Mouse (Mus musculus) layer of hippocampus, adult 11-12 months (tissue): ENCODE measurements around the gene Btaf1.

Experiments
- DNase-seq: peaks from one replicate; pipeline ENCODE4 v3.0.0; 2022; ENCODE audit warnings: low spot score

Btaf1 gene

DNA sequence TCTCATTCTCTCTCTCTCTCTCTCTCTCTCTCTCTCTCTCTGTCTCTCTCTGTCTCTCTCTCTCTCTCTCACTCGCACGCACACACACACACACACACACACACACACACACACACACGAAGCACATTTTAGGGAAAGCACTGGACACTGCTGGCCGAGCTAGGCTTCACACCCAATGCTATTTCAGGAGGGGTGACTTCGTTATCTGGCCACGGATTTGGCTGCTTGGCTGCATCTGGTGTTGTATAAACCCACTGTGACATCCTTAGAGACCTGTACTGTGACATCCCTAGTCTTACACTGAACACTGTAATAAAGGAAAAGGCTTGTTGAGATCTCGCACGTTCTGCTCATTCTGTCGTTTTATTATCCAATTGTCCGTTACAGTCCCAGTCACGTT is 95.1 kb downstream of the Btaf1 start:
- DNase-seq, result no peak

DNA sequence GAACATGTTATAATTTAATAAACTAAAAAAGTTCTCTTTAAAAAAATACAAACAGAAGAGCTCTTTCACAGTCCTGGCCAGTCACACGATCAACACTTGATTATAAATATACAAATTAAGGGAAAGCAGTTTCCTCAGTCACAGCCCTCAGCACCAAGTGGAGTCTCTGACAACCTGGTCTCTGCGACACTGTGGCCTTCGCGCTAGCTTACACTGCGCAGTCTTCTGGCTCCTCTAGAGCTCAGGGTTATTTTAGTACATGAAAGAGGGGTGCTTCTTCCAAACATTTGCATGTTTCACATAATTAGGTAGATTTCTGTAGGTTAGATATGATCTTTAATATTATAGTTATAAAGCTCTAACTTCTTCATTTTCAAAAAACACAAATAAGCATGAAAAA is 96.3 kb downstream of the Btaf1 start:
- no peak for DNase-seq

DNA sequence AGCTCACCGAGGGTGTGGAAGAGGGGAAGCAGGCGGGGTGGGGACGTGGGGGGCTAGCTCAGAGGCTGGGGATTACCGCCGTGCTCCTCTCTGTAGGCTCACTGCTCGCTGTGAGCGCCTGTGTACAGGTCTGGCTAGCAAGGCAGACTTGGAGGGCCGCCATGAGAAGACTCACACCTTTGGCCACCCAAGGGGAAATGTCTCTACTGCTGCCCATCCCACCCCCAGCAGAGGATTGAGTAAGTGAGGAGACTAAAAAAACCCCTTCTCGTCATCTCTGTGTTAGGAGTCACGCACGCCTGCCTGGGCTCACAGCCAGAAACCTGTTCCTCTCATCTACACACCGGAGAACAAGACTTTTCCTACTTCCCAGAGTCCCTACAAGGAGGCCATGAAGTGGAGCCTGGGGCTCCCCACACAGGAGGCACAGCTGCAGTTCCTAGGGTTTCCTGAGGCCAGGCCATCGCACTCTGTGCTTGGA is 100.0 kb downstream of the Btaf1 start:
- no peak for DNase-seq

DNA sequence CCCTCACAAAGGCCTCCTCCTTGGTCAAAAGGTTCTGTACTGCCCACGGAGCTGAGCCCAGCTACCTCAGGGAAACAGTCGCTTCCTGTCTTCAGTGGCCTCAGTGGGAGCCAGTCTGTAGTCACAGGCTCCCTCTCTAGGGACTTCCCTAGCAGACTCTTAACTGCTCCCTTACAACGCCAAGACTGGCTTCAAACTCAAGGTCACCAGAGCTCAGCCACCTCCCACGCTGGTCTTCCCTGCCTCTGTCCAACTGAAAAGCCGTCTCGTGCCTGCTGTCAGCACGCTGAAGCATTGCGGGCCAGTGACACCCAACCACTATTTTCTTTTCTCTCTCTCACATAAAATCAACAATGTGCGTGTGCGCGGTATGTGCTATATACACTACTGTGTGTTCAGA is 100.5 kb downstream of the Btaf1 start:
- no peak for DNase-seq

DNA sequence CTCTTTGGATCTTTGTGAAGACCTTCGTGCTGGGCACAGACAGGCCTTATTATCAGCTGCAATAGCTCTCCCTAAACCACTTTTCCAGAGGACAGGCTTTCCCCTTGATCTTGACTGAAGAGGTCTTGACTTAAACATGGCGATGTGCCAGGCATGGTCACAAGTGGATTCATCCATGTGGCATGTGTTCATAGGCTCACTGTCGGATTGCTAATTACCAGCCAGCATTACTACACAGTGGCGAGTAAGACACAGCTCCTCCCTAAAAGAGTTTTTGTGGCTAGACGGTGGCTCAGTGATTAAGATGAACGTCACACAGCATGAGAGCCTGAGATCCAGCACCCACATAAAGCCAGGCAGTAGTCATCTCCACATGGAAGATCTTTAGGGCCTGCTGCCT is 103.9 kb downstream of the Btaf1 start:
- no peak for DNase-seq

DNA sequence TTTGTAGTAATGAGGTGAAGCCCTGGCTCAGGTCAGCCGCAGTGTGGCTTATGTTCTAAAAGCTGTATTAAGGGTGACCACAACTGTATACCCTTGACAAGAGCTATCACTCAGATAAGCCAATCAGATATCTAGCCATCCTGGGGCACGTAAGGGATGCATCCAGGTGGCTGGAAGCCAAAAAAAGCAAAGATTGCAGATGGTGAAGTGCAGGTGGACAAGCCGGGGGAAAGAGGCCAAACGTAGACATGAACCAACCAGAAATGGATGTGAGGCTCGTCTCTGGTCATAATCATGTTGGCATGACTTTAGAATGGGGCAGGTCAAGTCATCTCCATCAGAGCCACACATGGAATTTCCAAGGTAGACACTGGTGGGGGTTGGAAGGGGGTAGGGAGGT is 105.6 kb downstream of the Btaf1 start:
- no peak for DNase-seq

DNA sequence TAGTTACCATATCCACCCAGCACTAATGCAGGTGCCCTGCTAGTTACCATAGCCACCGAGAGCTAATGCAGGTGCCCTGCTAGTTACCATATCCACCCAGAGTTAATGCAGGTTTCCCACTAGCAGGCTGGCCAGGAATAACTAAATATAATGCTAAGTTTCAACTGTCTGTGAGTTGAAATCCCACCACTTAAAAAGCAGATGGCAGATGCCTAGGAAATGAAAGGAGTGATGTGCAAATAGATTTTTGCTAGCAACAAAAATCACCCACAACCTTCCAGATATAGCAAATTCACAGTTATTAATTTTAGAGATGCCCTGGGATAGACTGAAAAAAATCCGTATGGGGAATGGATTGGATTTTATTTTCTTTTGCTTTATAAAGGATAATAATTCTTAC is 106.5 kb downstream of the Btaf1 start:
- no peak for DNase-seq

DNA sequence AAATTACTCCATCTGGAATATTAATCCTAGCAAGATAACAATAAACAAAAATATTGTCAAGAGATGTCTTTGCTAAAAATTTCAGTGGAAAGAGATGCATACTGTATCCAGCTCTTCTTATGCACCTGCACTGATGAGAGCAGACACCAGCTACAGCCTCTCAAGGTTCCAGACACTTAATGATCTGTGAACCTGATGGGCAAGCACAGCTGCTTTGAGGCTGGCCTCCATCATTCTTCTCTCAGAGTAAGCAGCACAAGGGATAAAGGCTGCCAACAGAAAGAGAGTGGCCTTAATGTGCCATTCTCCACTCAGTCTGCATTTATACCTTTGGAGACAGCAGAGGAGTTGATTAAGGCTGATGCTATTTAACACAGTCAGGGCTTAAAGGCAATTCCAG is 115.0 kb downstream of the Btaf1 start:
- DNase-seq, result no peak

DNA sequence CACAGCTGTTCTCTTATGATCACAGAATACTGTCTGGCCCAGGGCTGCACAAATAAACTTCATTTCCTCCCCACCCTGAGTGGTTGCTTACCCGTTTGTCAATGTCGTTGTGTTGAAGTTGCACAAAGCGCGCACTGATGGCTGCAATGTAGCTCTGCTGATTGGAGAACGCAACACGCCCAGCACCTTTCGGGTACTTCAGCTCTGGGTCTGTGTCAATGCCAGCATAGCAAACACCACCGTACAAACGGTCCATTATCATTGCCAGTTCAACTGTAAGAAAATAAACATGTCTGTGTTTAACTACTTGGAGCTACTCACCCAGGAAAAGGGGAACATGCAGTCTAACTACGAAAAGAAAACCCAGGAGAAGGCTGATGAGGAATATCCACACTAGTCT is 118.6 kb downstream of the Btaf1 start:
- DNase-seq, result no peak

DNA sequence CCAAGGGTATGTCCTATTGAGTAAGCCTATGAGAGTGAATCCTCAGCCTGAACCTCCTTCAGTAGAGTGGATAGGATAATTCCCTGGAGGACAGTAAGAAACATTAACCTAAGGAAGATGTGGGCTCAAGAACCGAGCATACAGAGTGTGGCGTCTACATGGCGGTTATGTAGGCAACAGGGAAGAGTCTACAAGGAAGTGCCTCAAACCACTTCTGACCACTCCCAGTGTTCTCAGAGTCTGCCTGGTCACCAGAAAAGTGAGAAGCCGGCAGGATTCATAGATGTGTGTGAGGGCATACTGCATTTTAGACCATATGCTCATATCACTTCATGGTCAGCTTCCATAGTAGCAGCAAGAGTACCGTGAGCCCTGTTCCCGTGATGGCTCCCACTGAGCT is 122.6 kb downstream of the Btaf1 start:
- no peak for DNase-seq

DNA sequence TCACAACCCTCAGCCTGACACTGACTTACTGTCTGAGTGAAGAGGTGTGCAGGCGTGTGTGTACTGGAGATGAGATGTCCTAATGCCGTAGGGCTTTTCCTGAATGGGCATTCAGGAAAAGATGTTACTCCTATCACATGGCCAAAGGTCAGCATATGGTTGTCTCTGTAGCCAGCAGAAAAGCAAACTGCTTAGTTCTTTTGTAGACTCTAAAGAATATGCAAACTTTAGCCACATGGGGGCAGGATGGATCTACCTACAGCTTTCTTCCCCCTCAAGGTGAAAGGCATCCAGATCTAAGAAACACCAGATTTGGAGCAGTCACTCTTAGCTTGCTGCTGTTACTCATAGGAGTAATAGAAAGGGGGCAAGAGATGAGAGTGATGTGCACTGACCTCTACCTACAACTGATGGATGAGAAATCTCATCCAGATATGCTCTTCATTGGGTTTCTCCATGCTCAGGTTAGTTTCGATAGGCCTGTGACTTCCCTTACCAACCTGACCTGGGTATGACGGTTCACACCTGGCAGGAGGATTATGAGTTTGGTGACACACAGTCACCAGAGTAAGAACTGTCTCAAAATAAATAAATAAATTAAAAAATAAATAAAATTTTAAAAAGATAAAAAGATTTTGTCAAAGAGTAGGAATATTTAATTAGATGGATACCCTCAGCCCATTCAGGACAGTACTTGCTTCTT is 124.9 kb downstream of the Btaf1 start:
- DNase-seq, result peak; percentile 79

DNA sequence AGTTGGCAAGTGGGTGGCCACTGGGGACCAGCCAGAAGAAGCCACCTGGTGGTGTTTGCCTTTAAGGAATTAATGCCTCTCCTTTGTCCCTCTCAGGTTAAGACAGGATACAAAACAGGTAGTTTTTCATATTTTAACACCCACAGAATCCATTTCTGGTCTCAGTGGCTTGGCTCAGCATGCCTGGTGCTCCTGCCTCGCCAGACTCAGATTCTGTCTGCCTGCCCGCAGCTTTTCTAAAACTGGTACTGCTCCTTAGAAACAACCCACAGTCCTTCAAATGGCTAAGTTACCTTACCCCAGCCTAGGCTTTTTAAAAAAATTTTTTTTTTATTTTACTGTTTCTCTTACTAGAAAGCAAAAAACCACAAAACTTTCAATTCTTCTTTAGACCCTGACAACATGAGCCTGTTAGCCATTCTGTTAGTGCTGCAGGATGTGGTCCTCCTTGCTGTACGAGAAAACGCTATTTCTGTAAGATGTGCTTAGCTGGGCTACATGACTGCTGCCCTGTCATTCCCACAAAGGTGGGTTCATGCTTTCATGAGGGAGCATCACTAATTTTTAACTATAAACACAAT is 130.2 kb downstream of the Btaf1 start:
- no peak for DNase-seq

DNA sequence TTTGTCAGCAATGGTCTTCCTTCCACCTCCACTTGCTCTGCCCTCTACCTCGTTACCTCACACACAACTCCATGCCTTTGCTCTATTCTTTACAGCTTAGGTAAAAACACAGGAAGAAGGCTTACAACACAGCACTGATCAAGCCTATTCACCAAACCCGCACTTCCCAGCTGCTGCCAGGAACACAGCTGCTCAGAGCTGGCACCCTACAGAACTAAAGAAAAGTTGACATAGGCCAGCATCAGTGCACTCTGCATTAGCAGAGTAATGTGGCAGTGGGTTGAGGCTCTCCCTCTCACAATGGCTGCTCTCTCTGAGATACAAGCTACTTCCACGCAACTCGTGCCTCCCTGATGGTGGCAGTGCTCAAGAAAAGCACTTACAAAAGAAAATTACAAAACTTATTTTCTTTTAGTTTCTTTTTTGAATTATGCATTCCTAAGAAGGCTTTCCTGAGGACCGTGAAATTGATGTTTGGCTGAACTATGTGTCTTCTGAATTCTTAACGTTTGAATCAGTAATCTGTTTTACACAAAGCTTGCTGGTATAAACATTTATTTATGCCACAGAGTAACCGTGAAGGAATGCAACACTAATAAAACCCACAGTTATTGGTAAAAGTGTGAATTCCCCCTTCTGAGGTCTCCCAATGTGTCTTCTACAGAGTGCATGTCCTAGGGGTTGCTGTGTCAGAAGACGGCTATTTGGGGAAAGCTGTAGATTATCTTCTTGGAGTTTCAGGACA is 131.5 kb downstream of the Btaf1 start:
- DNase-seq, result no peak

DNA sequence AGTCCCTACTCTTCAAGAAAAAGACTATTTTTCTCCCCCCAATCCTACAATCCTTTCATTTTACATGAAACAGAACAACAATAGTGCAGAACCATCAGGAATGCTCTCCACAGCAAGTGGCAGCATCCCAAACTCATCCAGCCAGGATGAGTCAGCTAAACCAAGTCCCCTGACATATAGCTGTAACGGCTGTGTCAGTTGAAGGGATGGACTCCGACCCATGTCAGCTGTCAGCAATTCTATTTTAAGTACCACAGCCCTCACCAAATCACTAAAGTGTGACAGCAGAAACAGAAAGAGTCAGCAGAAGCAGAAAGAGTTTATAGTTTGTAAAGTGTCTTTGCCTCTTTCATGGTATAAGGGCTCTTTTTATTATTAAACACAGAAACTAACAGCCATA is 133.7 kb downstream of the Btaf1 start:
- no peak for DNase-seq

DNA sequence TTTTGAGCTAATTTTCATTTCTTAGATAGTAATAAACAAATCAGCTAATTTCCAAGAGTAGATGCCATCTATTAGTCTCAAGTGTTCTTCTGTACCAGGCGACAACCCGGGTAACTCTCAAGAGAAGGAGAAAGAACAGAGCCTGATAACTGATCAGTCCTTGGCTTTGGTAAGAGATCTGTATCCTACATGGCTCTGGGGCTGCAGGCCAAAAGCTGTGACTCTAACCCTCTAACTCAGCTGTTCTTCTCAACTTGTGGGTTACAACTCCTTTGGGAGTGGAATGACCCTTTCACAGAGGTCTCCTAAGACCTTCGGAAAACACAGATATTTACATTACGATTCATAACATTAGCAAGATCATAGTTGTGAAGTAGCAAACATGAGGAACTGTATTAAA is 134.2 kb downstream of the Btaf1 start:
- no peak for DNase-seq
